Mouse (Mus musculus) embryonic facial prominence, embryonic 10.5 days (tissue): ENCODE measurements around the gene Cts3. TPM values are rescaled to one million over a fixed set of nuclear protein-coding genes. Genes with fewer than 3 reads are reported as not detected.
"Not testable (repeated sequence)": the region's sequence is repeated elsewhere in the genome, so short reads cannot be mapped to it uniquely, and the experiment has no call there.

Experiments
- DNase-seq: peaks from one replicate; pipeline ENCODE4 v3.0.0-alpha.2; 2017; ENCODE audit warnings: low spot score
- H3K27ac ChIP-seq: fragments of 300-500 bp; sonication (generic); replicated peaks from 2 replicates; pipeline ENCODE4 v1.5.1; 2016; ENCODE audit warnings: mild to moderate bottlenecking
- H3K27me3 ChIP-seq: fragments of 300-500 bp; sonication (generic); replicated peaks from 2 replicates; pipeline ENCODE4 v1.6.1; 2016; ENCODE audit warnings: low read depth, mild to moderate bottlenecking; ENCODE audit not compliant: poor library complexity, severe bottlenecking
- H3K36me3 ChIP-seq: fragments of 300-500 bp; sonication (generic); replicated peaks from 2 replicates; pipeline ENCODE4 v1.6.1; 2016; ENCODE audit warnings: mild to moderate bottlenecking, moderate library complexity
- H3K4me1 ChIP-seq: fragments of 300-500 bp; sonication (generic); 2 replicates; pipeline ENCODE4 v1.6.1; 2016
- H3K4me3 ChIP-seq: fragments of 300-500 bp; sonication (generic); 2 replicates; pipeline ENCODE4 v1.5.1; 2016; ENCODE audit warnings: mild to moderate bottlenecking, moderate library complexity
- H3K9me3 ChIP-seq: fragments of 300-500 bp; sonication (generic); 2 replicates; pipeline ENCODE4 v1.6.1; 2016; ENCODE audit warnings: mild to moderate bottlenecking
- WGBS: fragments of 180-500 bp; shearing (Covaris S2); methylation state at CpG from one replicate; pipeline ENCODE4 v1.1.7; 2016; 5-methylcytosine and 5-hydroxymethylcytosine counted together
- polyA plus RNA-seq: library from polyadenylated mRNA; unstranded; fragments of >200 nt; fragmentation: Nextera tagmentation; extraction: Ambion mirVana; gene quantifications from 2 replicates; pipeline ENCODE4 v1.2.1, GENCODE M21; 2016

The Cts3 gene
- polyA plus RNA-seq, result not detected in 2 replicates

DNA sequence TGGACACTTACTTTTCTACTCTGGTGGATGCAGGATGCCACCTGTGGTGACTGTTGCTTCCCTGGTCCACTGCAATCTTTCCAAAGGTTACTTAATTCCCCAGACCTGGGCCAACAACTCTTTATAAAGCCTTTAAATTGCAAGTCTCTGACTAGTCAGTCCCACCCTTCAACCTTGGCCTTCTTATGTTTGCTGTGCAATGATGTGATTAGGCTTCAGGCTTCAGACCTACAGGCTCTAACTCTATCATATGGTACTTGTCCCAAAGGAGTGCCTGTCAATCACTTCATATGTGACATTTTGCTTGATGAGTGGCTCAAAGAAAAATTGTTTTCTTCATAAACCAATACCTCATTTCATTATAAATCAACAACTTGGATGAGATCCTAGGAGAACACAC, at the start of gene Cts3:
TSS of gene Cts3 (minus strand) at position 101 of the 400 bp plus-strand sequence.
- Histone ChIP-seq H3K4me1 (no peaks in the 10 kb centered on the region), H3K27ac (no peak within 1 kb of the TSS), H3K36me3 (no peaks in the 10 kb centered on the region), H3K27me3 (no peaks in the 10 kb centered on the region), H3K4me3 (no peak within 1 kb of the TSS), H3K9me3 (peaks cover 50% of the 10 kb centered on the region)
- DNase-seq, result no peak

DNA sequence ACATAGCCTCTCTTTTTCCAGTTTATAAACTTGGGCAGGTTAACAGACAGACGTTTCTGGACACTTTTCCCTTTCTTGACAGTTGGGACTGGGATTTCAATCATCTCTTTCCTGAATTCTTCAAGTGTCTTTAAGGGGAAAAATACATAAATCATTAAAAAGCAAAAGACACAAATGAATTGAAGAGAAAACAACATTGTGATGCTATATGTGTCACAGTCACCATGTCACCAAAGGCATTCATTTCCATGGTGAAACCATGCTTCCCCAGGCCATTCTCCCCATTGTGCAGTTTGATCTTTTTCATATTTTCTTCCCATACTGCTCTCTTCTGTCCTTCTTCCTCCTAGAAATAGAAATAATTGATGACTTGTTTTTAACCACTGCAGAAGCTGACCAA, 1.9 kb downstream of the Cts3 start, which contains the start of gene Gm49352:
TSS of gene Gm49352 (minus strand) at position 101 of the 400 bp plus-strand sequence.
- not testable (repeated sequence) for H3K27me3 ChIP-seq, H3K4me3 ChIP-seq, H3K4me1 ChIP-seq, H3K27ac ChIP-seq, DNase-seq, H3K36me3 ChIP-seq
- H3K9me3 ChIP-seq, result peaks cover 39% of the 10 kb centered on the region
- 41% methylated on average over 1 of the region's 1 CpGs for WGBS

DNA sequence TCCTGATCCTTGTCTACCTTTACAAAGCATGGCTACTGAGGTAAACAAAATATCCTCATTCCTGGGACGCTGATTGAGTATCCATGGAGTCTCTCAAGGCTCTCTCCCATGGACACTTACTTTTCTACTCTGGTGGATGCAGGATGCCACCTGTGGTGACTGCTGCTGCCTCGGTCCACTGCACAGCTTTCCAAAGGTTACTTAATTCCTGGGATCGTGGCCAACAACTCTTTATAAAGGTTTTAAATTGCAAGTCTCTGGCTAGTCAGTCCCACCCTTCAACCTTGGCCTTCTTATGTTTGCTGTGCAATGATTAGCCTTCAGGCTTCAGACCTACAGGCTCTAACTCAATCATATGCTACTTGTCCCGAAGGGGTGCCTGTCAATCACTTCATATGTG, 28.3 kb downstream of the Cts3 start, which contains the start of gene Ctsm:
TSS of gene Ctsm (minus strand) at position 209 of the 400 bp plus-strand sequence.
- DNase-seq, result no peak
- Histone ChIP-seq H3K9me3 (peaks cover 37% of the 10 kb centered on the region), H3K36me3 (no peaks in the 10 kb centered on the region), H3K4me1 (no peaks in the 10 kb centered on the region), H3K27me3 (no peaks in the 10 kb centered on the region), H3K27ac (no peak within 1 kb of the TSS), H3K4me3 (no peak within 1 kb of the TSS)
- WGBS, result 81% methylated on average over 4 of the region's 4 CpGs

Other genes with a start within 250 kb of the Cts3 start
- gene Cts7, start 211.9 kb downstream of the Cts3 start, polyA plus RNA-seq, result not detected in 2 replicates
- gene Ctsm, start 28.3 kb downstream of the Cts3 start, polyA plus RNA-seq, result not detected in 2 replicates
- not detected in 2 replicates for gene Gm49352, start 2.0 kb downstream of the Cts3 start, polyA plus RNA-seq